Mouse (Mus musculus) lung, embryonic 14.5 days (tissue): ENCODE results near the gene Dynlt1f. TPM values are rescaled to one million over a fixed set of nuclear protein-coding genes. Genes with fewer than 3 reads are reported as not detected.
"Not testable (repeated sequence)": the region's sequence is repeated elsewhere in the genome, so short reads cannot be mapped to it uniquely, and the experiment has no call there.

Experiments
- ATAC-seq: fragments of 200-750 bp; cut with Nextera tagmentation; 2 replicates; pipeline ENCODE4 v1.8.0; 2017; ENCODE audit warnings: mild to moderate bottlenecking, moderate TSS enrichment, moderate library complexity; ENCODE audit not compliant: insufficient read depth
- DNase-seq: peaks from one replicate; pipeline ENCODE4 v3.0.0-alpha.2; 2015
- H3K27ac ChIP-seq: fragments of 300-500 bp; sonication (generic); 2 replicates; pipeline ENCODE4 v1.5.1; 2014; ENCODE audit warnings: low read depth, mild to moderate bottlenecking, moderate library complexity
- H3K27me3 ChIP-seq: fragments of 300-500 bp; sonication (generic); 2 replicates; pipeline ENCODE4 v1.6.1; 2014; ENCODE audit warnings: low read length, control low read depth; ENCODE audit not compliant: insufficient read depth
- H3K36me3 ChIP-seq: fragments of 300-500 bp; sonication (generic); 2 replicates; pipeline ENCODE4 v1.6.1; 2014; ENCODE audit warnings: control low read depth; ENCODE audit not compliant: insufficient read depth
- H3K4me1 ChIP-seq: fragments of 300-500 bp; sonication (generic); 2 replicates; pipeline ENCODE4 v1.6.1; 2014; ENCODE audit warnings: antibody characterized with exemption, control low read depth; ENCODE audit not compliant: insufficient read depth
- H3K4me2 ChIP-seq: fragments of 300-500 bp; sonication (generic); 2 replicates; pipeline ENCODE4 v1.6.1; 2014; ENCODE audit warnings: mild to moderate bottlenecking
- H3K4me3 ChIP-seq: fragments of 300-500 bp; sonication (generic); 2 replicates; pipeline ENCODE4 v1.5.1; 2014; ENCODE audit warnings: low read depth, low read length
- H3K9ac ChIP-seq: fragments of 300-500 bp; sonication (generic); 2 replicates; pipeline ENCODE4 v1.6.1; 2014
- H3K9me3 ChIP-seq: fragments of 300-500 bp; sonication (generic); 2 replicates; pipeline ENCODE4 v1.6.1; 2016; ENCODE audit warnings: low read depth, low read length, control low read depth
- WGBS: fragments of 180-500 bp; shearing (Covaris S2); extraction: QIAGEN DNeasy Blood & Tissue Kit; methylation state at CpG from one replicate; pipeline ENCODE4 v1.1.7; 2014; 5-methylcytosine and 5-hydroxymethylcytosine counted together
- polyA plus RNA-seq: library from polyadenylated mRNA; unstranded; fragments of >200 nt; fragmentation: Nextera tagmentation; extraction: Ambion mirVana; gene quantifications from 2 replicates; pipeline ENCODE4 v1.2.1, GENCODE M21; 2014

Dynlt1f gene
- polyA plus RNA-seq, 1 experiment from 2014 or later: 324 TPM

GRCm38 (mm10) chr17:6646841-6647240 lies 8.9 kb downstream of the Dynlt1f start:
- not testable (repeated sequence) for H3K9ac ChIP-seq, H3K4me2 ChIP-seq, H3K9me3 ChIP-seq, ATAC-seq, H3K36me3 ChIP-seq, H3K27me3 ChIP-seq, H3K4me1 ChIP-seq, H3K4me3 ChIP-seq, H3K27ac ChIP-seq, DNase-seq
- WGBS: 96% methylated on average over 8 of the region's 8 CpGs

- DNase-seq, ATAC-seq, H3K9me3 ChIP-seq, H3K36me3 ChIP-seq, H3K4me3 ChIP-seq, H3K27ac ChIP-seq, H3K4me1 ChIP-seq, H3K27me3 ChIP-seq, H3K4me2 ChIP-seq, H3K9ac ChIP-seq: not testable (repeated sequence)
- 81% methylated on average over 3 of the region's 4 CpGs for WGBS
These were observed 10.0 kb downstream of the Dynlt1f start for GRCm38 (mm10) chr17:6645668-6646067.

GRCm38 (mm10) chr17:6644673-6645072 lies 11.0 kb downstream of the Dynlt1f start:
- 82% methylated on average over 4 of the region's 4 CpGs for WGBS

GRCm38 (mm10) chr17:6644210-6644609 lies 11.5 kb downstream of the Dynlt1f start:
- not testable (repeated sequence) for H3K9me3 ChIP-seq, DNase-seq, ATAC-seq, H3K27me3 ChIP-seq, H3K4me2 ChIP-seq, H3K27ac ChIP-seq, H3K4me3 ChIP-seq, H3K4me1 ChIP-seq, H3K36me3 ChIP-seq, H3K9ac ChIP-seq
- WGBS: 81% methylated on average over 7 of the region's 9 CpGs

More at GRCm38 (mm10) chr17:6644673-6645072, 11.0 kb downstream of the Dynlt1f start:
- not testable (repeated sequence) for H3K36me3 ChIP-seq, H3K4me3 ChIP-seq, H3K4me1 ChIP-seq, DNase-seq, H3K9ac ChIP-seq, H3K4me2 ChIP-seq, ATAC-seq, H3K27me3 ChIP-seq, H3K27ac ChIP-seq, H3K9me3 ChIP-seq

- H3K36me3 ChIP-seq, H3K4me3 ChIP-seq, H3K4me2 ChIP-seq, H3K4me1 ChIP-seq, H3K27me3 ChIP-seq, H3K9ac ChIP-seq, H3K9me3 ChIP-seq: not testable (repeated sequence)
- peak; percentile 30 for DNase-seq
- ATAC-seq: peak; percentile 89
- 69% methylated on average over 14 of the region's 14 CpGs for WGBS
- H3K27ac ChIP-seq: peak overlapping the region; percentile 36; the same call in 1 of the 2 replicates
These were observed 14.8 kb downstream of the Dynlt1f start for GRCm38 (mm10) chr17:6640771-6641429.

GRCm38 (mm10) chr17:6640044-6640637 lies 15.6 kb downstream of the Dynlt1f start:
- not testable (repeated sequence) for H3K27ac ChIP-seq, H3K36me3 ChIP-seq, H3K4me2 ChIP-seq, H3K9me3 ChIP-seq, H3K27me3 ChIP-seq, H3K9ac ChIP-seq, H3K4me1 ChIP-seq, H3K4me3 ChIP-seq, DNase-seq, ATAC-seq
- 84% methylated on average over 10 of the region's 10 CpGs for WGBS

GRCm38 (mm10) chr17:6639486-6639885 lies 16.2 kb downstream of the Dynlt1f start:
- 91% methylated on average over 11 of the region's 21 CpGs for WGBS
- not testable (repeated sequence) for H3K27ac ChIP-seq, H3K4me3 ChIP-seq, H3K4me1 ChIP-seq, H3K27me3 ChIP-seq, H3K9me3 ChIP-seq, H3K9ac ChIP-seq, H3K36me3 ChIP-seq, H3K4me2 ChIP-seq, ATAC-seq, DNase-seq

- not testable (repeated sequence) for H3K9ac ChIP-seq, H3K4me1 ChIP-seq, H3K27me3 ChIP-seq, H3K9me3 ChIP-seq, ATAC-seq, H3K36me3 ChIP-seq, H3K4me2 ChIP-seq, H3K27ac ChIP-seq, H3K4me3 ChIP-seq, DNase-seq
- WGBS: 90% methylated on average over 8 of the region's 8 CpGs
These were observed 17.3 kb downstream of the Dynlt1f start for GRCm38 (mm10) chr17:6638444-6638843.

GRCm38 (mm10) chr17:6637434-6637833 lies 18.3 kb downstream of the Dynlt1f start:
- WGBS: 96% methylated on average over 4 of the region's 4 CpGs
- not testable (repeated sequence) for H3K9me3 ChIP-seq, ATAC-seq, H3K27me3 ChIP-seq, H3K4me1 ChIP-seq, DNase-seq, H3K9ac ChIP-seq, H3K4me3 ChIP-seq, H3K4me2 ChIP-seq, H3K36me3 ChIP-seq, H3K27ac ChIP-seq
